Mouse (Mus musculus) mesoderm, embryonic 11.5 days (tissue): ENCODE data around the gene Gmpr2.
A peak's percentile ranks its signal among the peaks of the same experiment; 100 is the strongest.

ENCODE experiments used
- DNase-seq: peaks from one replicate; pipeline ENCODE4 v3.0.0-alpha.2; 2012; ENCODE audit warnings: low read depth, low spot score

Gene Gmpr2

DNA sequence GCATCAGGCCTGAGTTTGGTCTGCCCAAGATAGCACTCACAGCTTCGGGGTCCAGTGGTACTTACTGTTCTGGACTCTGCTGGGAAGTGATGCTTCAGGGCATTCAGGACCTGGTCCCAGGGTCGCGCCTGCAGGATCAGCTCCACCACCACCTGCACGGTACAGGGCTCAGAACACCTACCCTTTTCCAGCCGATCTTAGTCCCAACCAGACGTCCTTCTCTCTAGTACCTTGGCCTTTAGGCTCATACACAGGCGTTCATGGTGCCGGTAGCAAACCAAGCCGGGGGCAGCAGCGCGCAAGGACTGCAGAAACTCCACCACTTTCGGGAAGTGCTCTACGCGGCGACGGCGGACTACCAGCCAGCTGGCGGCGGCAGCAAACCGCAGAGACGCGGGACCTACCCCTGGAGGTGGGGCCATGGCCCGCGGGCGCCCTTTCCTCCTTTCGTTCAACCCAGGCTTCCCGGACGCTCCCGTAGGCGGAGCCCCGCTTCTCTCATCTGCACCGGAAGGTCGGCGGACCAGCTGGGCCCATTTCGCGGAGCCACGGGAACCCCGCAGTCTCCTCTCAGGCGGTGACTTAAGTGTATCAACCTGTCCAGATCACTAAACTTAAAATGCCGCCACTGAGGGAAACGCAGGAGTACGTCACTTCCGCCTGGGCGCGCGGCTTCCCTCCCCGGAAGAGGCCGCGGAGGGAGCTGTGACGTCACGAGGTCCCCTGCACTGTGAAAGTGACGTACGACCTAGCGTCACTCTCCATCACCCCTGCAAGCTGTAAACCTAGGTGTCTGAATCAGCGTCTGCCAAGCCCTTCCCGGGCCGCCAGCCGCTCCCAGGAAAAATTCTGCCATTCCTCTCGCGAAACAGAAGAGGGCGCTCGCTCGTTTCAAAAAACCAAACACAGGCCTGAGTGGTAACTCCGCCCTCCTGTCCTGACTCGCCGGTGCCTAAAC, 9.7 kb downstream of the Gmpr2 start, which contains the start of gene Tinf2:
Gene Tinf2 (minus strand): TSS at position 661 of the 958 bp plus-strand sequence.
- DNase-seq, result peak; percentile 99

DNA sequence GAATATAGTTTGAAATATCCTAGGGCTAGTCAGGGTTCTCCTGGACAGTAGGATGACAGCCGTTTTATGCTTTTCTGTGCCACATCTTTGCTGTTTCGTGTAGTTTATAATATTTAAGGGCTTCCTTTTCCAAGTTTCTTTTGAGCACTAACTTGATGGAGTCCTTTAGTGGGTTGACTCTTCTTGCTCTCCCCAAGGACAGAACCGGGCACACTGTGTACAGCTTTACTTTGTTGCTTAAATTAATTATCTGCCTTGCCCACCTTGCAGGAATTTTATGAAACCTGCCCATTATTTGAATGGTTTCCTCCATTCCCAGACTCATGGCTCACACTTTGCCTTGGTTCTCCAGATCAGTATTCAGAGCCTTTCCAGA, 10.4 kb downstream of the Gmpr2 start:
- DNase-seq, result no peak

DNA sequence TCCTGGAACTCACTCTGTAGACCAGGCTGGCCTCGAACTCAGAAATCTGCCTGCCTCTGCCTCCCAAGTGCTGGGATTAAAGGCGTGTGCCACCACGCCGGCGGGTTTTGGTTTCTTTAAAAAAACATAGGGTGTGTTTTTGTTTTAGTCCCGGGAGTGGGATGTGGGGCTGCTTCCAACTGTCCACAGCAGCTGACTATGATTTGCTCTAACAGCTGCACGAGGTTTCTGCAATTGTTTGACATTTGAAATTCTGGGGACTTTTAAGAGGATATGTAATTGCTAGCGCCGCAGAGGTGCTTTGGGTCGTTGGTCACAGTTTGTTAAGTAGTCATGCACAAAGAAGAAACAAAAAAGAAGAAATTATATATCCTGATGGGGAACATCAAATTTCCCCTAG, 17.7 kb downstream of the Gmpr2 start:
- no peak for DNase-seq

DNA sequence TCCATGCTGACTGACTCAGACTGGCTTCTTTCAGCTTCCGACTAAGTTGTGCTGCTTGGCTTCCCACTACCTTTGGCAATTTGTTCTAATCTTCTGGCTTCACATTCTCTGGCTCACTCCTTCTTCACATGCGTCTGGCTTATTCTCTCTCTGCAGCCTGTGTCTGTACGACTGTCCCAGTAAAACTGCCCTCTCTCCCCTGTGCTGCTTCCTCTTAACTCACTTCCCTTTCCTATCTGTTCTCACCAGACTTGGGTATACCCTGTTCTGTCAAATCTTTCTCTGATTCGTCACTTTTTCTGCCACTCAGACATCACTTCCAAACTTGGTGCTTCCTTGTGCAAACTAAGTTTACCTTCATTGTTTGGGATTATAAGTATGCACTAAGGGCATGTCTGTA, 25.5 kb downstream of the Gmpr2 start:
- DNase-seq, result no peak

DNA sequence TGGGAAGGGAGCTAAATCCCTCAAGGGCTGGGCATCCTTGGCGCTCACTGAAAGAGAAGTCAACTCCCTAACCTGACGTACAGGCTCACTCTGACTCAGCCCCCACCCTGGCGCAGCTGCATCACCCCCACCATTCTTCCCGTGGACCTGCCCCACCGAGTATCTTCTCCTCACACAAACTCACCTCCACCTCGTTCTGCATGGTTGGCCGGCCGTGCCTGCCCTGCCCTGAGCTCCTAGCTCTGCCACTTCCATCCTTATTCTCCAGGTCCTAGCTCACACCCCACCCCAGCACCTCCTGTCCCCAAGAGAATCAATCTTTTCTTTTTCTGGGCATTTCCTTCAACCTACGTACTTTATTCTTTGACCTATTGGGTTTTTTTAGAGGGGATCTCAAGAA, 29.4 kb downstream of the Gmpr2 start:
- DNase-seq, result no peak

DNA sequence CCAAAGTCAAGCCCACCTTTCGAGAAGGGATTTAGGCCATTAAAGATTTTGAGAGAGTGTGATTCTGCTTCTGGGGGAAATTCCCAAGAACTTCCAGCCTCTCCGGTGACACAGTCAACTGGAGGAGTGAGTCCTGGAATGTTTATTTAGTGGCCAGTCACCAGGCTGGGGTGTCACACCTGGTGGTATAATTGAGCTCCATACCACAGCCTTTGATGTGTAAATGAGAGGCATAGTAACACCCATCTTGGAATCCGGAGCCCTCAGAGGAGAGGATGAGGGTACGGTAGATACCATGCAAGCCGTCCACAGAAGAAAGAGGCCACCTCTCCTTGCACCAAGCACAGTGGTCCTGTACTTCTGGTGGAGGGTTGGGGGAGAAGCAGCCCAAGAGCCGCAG, 31.0 kb downstream of the Gmpr2 start:
- no peak for DNase-seq

DNA sequence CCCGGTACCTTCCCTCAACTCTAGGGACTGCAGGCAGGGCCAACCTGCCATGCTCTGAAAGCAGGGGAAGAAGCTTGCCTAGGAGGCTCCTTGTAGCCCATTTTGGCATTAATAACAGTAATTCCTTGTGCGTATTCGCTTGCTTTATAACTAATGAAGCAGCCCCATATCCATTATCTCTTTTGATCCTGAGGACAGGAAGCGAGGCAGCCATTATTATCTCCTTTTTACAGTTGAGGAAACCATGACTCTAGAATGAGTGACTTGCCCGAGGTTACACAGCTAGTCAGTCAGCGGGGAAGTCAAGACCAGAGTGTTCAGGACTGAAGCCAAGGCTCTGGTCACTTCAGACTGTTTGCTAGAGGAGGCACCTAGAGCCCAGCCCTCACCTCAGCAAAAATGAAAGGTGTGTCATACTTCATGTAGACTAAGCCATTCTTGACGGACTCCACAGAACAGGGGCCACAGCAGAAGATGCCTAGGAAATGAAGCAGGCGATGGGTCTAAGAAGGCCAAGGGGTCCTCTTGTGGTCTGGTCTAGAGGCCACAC, 34.4 kb downstream of the Gmpr2 start:
- no peak for DNase-seq

DNA sequence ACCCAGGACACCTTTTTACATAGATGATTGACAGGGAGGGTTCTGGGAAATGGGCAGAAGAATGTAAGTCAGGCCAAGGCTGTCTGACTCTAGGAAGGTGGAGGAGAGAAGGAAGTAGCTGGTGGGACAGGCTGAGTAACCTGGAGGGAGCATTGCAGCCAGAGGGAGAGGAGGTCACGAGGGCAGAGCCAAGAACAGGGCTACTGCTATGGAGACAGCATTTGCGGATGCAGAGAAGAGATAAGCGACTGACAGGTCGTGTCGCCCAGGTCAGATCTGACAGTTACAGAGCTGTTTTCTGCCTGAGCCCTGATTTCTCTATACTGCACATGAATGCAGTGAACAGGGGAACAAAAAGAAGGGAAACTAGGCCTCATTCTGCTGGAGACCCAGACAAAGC, 35.7 kb downstream of the Gmpr2 start:
- no peak for DNase-seq

DNA sequence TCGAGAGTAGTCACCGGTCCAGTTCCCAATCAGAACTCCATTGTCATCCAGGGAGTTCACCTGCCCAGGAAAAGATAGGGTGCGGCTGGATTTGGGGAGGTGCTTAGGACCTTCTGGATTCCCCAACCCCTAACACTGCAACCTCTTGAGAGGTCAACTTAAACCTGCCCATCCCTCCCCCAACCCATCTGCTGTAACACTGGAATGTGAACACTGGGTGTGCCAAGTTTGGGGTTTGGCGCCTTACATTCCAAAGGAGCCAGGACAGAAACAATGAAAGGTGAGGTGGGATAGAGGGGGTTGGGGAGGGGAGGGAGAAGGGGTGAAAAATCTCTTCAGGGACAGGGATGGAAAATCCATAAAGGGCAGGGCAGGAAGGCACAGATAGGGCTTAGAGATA, 37.8 kb downstream of the Gmpr2 start:
- no peak for DNase-seq

DNA sequence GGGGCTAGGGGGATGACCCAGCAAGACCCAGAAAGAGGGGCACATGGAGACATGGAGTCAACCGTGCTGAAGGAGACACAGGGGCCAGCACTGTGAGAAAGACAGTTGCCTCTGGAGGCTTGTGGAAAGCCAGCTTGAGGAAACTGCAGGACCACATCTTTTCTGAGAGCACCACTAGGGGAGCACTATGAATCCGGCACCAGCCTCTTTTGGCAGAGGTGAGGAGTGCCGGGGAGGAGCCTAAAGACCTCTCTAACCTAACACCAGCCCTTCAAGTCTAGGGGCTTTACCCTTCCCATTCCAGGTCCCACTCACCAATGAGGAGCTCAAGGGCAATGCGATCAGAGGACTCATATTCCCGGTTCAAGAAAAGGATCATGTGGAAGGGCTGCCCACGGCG, 40.0 kb downstream of the Gmpr2 start:
- no peak for DNase-seq

DNA sequence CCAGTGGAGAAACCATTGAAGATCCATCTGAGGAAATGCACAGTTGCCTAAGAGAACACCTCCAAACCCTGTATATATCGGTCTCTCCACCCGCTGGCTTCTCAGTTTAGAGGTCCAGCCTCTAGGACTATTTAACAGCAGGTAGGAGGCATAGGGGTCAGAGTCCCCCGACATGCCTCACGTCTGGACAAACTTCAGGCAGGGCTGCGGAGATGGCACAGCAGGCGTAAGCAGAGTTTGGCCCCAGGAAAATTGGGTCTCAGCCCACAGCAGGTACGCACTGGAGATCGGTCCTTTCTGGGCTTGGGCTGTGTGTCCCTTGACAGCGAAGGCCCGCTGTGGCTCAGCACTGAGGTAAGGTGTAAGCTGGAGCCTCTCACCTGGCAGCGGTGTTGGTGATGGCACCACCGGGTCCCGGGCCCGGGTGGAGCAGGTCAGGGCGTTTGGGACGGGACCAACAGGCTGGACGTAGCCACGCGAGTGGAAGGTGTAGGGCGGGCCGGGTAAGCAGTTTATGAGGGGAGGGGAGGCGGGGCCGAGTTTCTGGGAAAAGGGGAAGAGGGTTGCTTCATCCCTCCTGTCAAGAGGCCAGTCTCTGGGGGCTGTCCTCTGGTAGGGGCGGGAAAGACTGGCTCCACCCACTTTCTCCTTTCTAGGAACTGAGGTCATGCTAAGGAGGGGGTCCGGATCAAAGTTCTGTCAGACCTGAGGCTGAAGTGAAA, 41.4 kb downstream of the Gmpr2 start:
- no peak for DNase-seq

DNA sequence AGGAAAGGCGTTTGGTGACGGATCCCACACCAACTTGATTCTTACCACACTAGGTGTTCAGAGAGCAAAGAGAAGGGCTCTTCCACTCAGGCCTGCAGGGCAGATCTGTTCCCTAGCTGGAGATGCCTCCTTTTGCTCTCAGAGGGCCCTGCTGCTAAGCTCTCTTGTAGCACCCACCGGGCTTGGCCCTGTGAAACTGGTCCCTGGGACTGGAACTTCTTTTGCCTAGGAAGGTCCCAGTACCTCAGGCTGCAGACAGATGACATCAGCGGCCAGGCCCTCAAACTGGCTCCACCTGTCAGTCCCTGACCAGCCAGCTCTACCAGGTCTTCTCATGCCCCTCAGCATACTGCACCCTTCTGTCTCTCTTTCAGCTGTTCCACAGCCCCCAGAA, 42.0 kb downstream of the Gmpr2 start, which contains the start of gene Tgm1:
Gene Tgm1 (minus strand): TSS at position 198 of the 394 bp plus-strand sequence.
- no peak for DNase-seq

DNA sequence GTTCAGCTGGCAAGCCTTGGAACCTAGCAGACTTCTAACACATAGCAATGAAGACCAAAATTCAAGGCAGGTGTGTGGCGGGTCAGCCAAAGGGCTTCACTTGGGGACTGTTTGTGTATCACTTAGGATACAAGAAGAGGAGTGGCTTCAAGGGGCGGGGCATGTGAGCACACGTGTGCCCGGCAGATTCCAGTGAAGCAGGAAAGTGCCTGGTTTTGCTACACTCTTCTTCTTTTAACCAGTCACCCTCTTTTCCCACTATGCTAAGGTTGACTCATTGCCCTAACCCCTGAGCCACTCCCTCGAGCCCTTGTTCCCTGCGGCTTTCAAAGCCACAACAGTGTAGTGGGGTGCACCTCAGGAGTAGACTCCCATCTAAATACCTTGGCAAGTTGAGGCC, 43.2 kb downstream of the Gmpr2 start:
- DNase-seq, result no peak

DNA sequence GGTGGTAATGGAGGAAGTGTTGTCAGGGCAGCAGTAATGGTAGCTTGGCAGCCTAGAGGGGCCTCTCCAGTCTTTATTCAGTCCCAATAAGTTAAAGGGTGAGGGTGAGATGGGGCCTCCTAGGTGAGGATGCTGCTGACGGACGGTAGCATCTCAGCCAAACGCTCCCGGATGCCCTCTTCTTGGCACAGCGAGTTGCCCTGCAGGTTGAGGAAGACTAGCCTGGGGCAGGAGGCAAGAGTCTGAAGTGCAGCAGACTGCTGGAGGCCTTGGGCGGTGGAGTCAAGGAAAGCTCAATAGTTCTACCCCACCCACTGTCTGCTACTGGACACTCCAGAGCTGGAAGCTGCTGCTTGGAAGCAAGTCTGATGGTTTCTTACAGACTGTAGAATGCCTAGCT, 44.5 kb downstream of the Gmpr2 start:
- no peak for DNase-seq

DNA sequence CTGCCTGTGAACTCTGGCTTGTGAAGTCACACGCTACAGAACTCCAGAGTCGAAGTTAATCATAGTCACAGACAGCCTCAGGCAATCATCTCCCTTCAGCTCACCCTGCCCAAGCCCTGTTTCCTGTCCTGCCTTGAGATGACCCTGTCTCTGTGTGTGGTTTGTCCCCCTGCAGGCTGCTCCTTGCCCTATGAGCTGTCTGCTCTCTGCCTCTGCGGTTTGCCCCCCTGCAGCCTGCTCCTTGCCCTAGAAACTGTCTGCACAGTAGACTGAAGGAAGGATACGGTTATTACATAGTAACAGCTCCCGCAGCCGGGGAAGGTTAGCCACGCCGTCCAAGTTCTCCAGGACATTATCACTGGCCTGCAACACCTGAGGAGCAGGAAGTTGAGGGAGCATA, 45.1 kb downstream of the Gmpr2 start:
- DNase-seq, result no peak

DNA sequence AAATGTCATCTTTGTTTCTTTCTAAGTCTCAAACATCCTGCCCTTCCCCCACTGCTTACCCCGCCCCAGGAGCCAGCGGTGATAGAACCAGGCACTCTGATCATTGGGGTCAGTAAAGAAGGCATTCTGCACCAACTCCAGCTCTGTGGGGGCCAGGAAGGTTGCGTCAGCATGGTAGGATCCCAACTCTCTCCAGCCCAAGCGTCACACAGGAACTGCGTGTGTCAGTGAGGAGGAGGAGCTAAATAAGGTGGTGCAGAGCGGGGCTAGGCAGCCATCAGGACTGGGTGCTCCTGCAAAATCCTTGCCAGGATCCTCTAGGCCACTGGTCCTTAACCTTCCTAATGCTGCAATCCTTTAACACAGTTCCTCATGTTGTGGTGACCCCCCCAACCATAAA, 48.0 kb downstream of the Gmpr2 start:
- no peak for DNase-seq

DNA sequence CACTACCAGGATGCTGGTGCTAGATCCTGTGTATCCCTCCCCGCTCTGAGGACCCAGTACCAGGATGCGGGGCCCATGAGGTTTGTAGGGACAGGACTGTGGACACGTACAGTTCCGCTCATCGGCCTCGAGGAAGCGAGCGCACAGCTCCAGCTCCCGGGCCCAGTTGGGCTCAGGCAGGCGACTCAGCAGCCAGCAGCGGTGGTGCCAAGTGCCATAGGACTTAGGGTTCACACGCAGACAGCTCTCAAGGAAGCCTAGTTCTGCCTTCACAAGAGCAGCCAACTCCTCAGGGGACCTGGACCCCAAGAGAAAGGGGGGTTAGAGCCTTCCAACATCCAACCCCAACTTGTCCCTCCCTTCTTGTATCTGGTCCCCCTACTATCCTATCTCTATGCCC, 48.9 kb downstream of the Gmpr2 start:
- DNase-seq, result no peak

DNA sequence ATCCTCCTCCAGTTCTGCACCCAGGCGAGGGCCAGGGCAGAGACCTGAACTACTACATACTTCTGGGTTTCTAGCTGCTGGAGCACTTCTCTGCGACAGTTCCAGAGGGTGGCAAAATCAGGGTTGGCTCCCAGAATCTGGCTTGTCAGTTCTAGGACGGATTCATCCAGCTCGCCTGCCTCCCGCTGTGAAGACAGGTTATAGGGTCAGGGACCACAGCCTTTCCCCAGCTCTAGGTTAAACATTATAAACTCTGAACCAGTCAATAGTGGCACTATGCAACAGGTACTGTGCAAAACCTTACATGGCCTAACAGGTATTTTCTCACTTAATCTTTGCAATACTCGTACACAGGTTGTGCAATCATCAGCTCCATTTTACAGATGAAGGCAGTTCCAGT, 49.3 kb downstream of the Gmpr2 start:
- DNase-seq, result no peak

DNA sequence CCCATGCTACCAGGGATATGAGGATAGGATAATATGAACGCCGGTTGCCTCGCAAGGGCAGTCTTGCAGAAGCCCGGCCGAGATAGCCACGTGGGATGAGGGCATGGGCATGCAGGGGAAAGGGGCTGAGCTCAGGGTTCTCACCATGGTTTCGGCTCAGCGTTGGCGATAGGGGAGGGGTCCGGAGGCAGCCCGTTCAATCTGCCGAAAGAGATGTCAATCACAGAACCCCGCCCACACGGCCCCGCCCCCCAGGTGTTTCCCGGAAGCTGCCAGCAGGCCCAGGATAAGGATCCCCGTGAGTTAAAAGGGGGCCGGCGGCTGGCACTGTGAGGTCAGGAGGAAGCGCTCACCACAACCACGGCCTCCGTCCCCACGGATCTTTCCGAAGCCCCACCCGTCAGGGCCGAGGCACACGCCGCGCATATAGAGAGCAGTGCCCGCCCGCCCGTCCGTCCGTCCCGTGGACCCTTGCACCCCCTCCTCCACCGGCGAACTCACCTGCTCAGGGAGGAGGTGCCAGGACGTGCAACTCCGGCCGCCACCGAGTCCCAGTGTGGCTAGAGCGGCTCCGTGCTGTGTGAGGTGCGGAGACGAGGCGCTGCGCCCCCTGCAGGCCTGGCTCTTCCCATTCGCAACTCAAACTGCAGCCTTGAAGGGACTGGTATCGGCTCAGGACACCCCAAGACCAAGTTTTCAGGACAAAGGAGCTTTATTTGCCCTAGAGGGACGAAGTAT, 50.1 kb downstream of the Gmpr2 start, which contains the start of gene Rabggta:
Gene Rabggta (minus strand): TSS at position 564 of the 738 bp plus-strand sequence.
- DNase-seq, result peak; percentile 92

DNA sequence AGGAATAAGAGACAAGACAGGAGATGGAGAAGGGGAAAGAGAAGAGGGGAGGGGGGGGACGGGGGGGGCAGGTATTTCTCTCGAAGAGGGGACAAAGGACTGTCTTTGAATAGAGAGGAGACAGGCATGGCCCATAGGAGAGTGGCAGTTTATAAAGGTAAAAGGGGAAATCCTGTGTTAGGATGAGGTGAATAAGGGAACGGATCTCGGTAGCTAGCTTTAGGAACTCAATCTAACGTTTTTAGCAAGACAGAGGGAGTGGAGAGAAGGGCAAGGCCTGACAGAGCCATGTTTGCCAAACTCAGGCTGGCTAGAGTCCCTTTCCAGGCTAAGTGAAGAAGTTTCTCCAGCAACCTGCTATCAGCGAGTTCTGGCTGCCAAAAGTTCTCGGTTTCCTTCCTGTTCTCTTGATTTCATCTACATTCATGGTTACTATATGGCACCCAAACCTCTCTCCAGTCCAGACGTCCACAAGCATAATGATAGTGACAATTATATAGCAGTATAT, 50.8 kb downstream of the Gmpr2 start:
- no peak for DNase-seq

DNA sequence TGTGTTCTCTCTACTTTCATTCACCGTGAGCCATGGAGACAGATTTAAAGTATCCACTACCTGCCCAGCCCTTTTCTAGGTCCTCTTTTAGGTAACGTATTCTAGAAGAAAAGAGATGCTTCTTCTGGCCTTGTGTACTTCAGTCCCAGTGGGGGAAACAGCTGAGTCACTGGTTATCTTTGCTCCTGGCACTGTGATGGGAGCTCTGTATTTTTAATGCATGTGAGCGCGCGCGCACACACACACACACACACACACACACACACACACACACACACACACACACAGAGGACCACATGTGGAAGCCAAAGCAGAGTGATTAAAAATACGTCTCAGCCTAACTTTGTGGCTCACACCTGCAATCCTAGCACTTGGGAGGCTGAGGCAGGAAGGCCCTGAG, 51.7 kb downstream of the Gmpr2 start:
- no peak for DNase-seq
